Mouse (Mus musculus): ENCODE results near the gene Col24a1. TPM values are rescaled to one million over a fixed set of nuclear protein-coding genes. Genes with fewer than 3 reads are reported as not detected.

Col24a1 gene
- polyA plus RNA-seq, 1 experiment from 2014 or later = 5.7 TPM

GRCm38 (mm10) chr3:145478446-145478845 lies 186.2 kb downstream of the Col24a1 start:
- Histone ChIP-seq H3K4me3 (ENCODE audit: low read depth, low read length) (no peak overlapping the region), H3K9ac (replicated peaks; ENCODE audit: low read depth, low read length) (no peak overlapping the region), H3K4me1 (ENCODE audit: control insufficient read depth, insufficient read depth, low read length) (no peaks in the 10 kb centered on the region), H3K4me2 (replicated peaks; ENCODE audit: low read depth, low read length) (no peak overlapping the region), H3K36me3 (ENCODE audit: control insufficient read depth, insufficient read depth, low read length) (no peaks in the 10 kb centered on the region), H3K9me3 (ENCODE audit: control insufficient read depth, low read depth, low read length) (no peaks in the 10 kb centered on the region), H3K27me3 (ENCODE audit: control insufficient read depth, insufficient read depth, low read length) (no peaks in the 10 kb centered on the region), H3K27ac (ENCODE audit: low read length) (no peak overlapping the region)
- WGBS = 62% methylated on average over 5 of the region's 5 CpGs
- no peak for ATAC-seq (ENCODE audit: insufficient number of reproducible peaks, insufficient read depth, low FRiP score, low read depth)

- no peak for ATAC-seq (ENCODE audit: insufficient number of reproducible peaks, insufficient read depth, low FRiP score, low read depth)
- H3K27me3 ChIP-seq (ENCODE audit: control insufficient read depth, insufficient read depth, low read length) = no peaks in the 10 kb centered on the region
- H3K9me3 ChIP-seq (ENCODE audit: control insufficient read depth, low read depth, low read length) = no peaks in the 10 kb centered on the region
- H3K27ac ChIP-seq (ENCODE audit: low read length) = no peak overlapping the region
- 91% methylated on average over 1 of the region's 1 CpGs for WGBS
- no peak overlapping the region for H3K9ac ChIP-seq (replicated peaks; ENCODE audit: low read depth, low read length)
- no peaks in the 10 kb centered on the region for H3K4me1 ChIP-seq (ENCODE audit: control insufficient read depth, insufficient read depth, low read length)
- no peak overlapping the region for H3K4me3 ChIP-seq (ENCODE audit: low read depth, low read length)
- H3K36me3 ChIP-seq (ENCODE audit: control insufficient read depth, insufficient read depth, low read length) = no peaks in the 10 kb centered on the region
- no peak overlapping the region for H3K4me2 ChIP-seq (replicated peaks; ENCODE audit: low read depth, low read length)
These were observed 198.0 kb downstream of the Col24a1 start for GRCm38 (mm10) chr3:145490279-145490678.

DNA sequence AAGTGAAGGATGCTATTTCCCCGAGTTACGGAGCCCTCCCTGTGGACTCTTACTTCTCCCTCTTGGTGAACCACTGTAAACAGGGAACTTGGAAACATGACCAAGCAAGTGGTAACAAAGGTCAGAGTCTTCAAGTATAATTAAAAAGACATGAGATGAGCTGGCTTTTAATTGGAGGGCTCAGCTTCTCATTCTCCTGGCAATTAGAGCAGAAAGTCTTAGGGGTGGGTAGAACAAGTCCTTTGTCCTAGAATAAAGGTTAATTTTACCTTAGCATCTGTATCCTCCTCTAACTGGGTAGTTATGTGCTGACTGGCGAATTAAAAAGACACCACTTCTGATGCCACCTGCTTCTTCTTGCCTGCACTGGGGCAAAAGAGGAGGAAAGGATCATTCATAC lies 199.1 kb downstream of the Col24a1 start:
- Histone ChIP-seq H3K4me1 (ENCODE audit: control insufficient read depth, insufficient read depth, low read length) (no peaks in the 10 kb centered on the region), H3K36me3 (ENCODE audit: control insufficient read depth, insufficient read depth, low read length) (no peaks in the 10 kb centered on the region), H3K4me3 (ENCODE audit: low read depth, low read length) (no peak overlapping the region), H3K4me2 (replicated peaks; ENCODE audit: low read depth, low read length) (no peak overlapping the region), H3K27me3 (ENCODE audit: control insufficient read depth, insufficient read depth, low read length) (no peaks in the 10 kb centered on the region), H3K9me3 (ENCODE audit: control insufficient read depth, low read depth, low read length) (no peaks in the 10 kb centered on the region), H3K27ac (ENCODE audit: low read length) (no peak overlapping the region), H3K9ac (replicated peaks; ENCODE audit: low read depth, low read length) (no peak overlapping the region)
- ATAC-seq (ENCODE audit: insufficient number of reproducible peaks, insufficient read depth, low FRiP score, low read depth) = no peak
- WGBS = 67% methylated on average over 3 of the region's 3 CpGs

DNA sequence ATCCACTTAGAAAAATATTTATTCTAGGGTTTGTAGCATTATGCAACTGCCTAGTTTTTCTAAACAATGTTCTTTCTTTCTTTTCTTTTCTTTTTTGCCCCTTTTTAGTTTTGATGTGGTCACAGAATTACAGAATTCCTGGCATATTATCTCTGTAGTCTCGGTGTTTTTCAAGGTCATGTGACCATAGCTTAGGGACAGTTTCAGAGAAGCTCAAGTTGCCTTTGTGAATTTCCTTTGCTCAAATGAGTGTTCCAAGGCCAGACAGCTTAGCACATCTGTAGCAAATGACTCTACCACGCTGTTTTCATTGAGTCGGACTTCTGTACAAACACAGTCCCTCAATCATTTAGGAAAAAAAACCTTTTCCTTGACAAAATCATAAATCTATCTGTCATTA lies 205.9 kb downstream of the Col24a1 start:
- 60% methylated on average over 3 of the region's 3 CpGs for WGBS
- H3K27ac ChIP-seq (ENCODE audit: low read length) = no peak overlapping the region
- no peak overlapping the region for H3K4me2 ChIP-seq (replicated peaks; ENCODE audit: low read depth, low read length)
- H3K36me3 ChIP-seq (ENCODE audit: control insufficient read depth, insufficient read depth, low read length) = no peaks in the 10 kb centered on the region
- H3K4me1 ChIP-seq (ENCODE audit: control insufficient read depth, insufficient read depth, low read length) = no peaks in the 10 kb centered on the region
- no peaks in the 10 kb centered on the region for H3K9me3 ChIP-seq (ENCODE audit: control insufficient read depth, low read depth, low read length)
- no peak overlapping the region for H3K4me3 ChIP-seq (ENCODE audit: low read depth, low read length)
- ATAC-seq (ENCODE audit: insufficient number of reproducible peaks, insufficient read depth, low FRiP score, low read depth) = no peak
- H3K27me3 ChIP-seq (ENCODE audit: control insufficient read depth, insufficient read depth, low read length) = no peaks in the 10 kb centered on the region
- no peak overlapping the region for H3K9ac ChIP-seq (replicated peaks; ENCODE audit: low read depth, low read length)

DNA sequence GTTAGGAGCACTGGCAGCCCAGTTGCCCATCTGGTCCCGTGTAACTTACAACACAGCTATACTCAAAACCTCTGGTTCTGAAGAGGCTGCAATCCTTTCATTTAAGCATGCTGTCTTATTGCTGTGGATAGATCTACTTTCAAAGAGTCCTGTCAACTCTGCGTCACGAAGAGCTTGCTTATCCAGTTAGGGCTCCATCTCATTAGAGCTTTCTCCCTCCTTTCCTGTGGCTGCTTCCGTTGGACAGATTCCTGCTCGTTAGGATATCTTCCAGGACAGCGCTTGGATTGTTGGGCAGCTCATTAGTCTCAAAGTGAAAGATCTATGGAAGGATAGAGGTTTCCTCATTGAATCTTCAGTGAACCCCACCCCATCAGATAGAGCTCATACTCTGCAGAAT lies 206.6 kb downstream of the Col24a1 start:
- Histone ChIP-seq H3K27me3 (ENCODE audit: control insufficient read depth, insufficient read depth, low read length) (no peaks in the 10 kb centered on the region), H3K9ac (replicated peaks; ENCODE audit: low read depth, low read length) (no peak overlapping the region), H3K36me3 (ENCODE audit: control insufficient read depth, insufficient read depth, low read length) (no peaks in the 10 kb centered on the region), H3K9me3 (ENCODE audit: control insufficient read depth, low read depth, low read length) (no peaks in the 10 kb centered on the region), H3K27ac (ENCODE audit: low read length) (no peak overlapping the region), H3K4me1 (ENCODE audit: control insufficient read depth, insufficient read depth, low read length) (no peaks in the 10 kb centered on the region), H3K4me3 (ENCODE audit: low read depth, low read length) (no peak overlapping the region), H3K4me2 (replicated peaks; ENCODE audit: low read depth, low read length) (no peak overlapping the region)
- WGBS = 89% methylated on average over 6 of the region's 6 CpGs
- ATAC-seq (ENCODE audit: insufficient number of reproducible peaks, insufficient read depth, low FRiP score, low read depth) = no peak

GRCm38 (mm10) chr3:145504830-145505229 lies 212.6 kb downstream of the Col24a1 start:
- Histone ChIP-seq H3K4me1 (ENCODE audit: control insufficient read depth, insufficient read depth, low read length) (no peaks in the 10 kb centered on the region), H3K4me3 (ENCODE audit: low read depth, low read length) (no peak overlapping the region), H3K27ac (ENCODE audit: low read length) (no peak overlapping the region), H3K27me3 (ENCODE audit: control insufficient read depth, insufficient read depth, low read length) (no peaks in the 10 kb centered on the region), H3K4me2 (replicated peaks; ENCODE audit: low read depth, low read length) (no peak overlapping the region), H3K36me3 (ENCODE audit: control insufficient read depth, insufficient read depth, low read length) (no peaks in the 10 kb centered on the region), H3K9me3 (ENCODE audit: control insufficient read depth, low read depth, low read length) (no peaks in the 10 kb centered on the region), H3K9ac (replicated peaks; ENCODE audit: low read depth, low read length) (no peak overlapping the region)
- WGBS = 68% methylated on average over 2 of the region's 2 CpGs
- no peak for ATAC-seq (ENCODE audit: insufficient number of reproducible peaks, insufficient read depth, low FRiP score, low read depth)

DNA sequence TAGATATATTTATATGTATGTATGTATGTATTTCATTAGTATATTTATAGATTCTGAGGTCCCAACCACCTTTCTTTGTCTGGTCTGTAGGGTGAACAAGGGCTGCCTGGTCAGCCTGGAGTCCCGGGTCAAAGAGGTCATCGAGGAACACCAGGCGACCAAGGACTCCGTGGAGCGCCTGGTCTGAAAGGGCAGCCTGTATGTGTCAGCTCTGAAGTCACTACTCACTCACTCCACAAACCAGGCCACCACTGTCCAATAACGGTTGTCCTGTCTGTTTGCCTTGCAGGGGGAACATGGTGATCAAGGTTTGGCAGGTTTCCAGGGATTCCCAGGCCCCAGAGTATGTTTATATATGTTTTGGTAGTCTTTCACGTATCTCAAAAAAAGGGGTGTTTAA lies 216.3 kb downstream of the Col24a1 start:
- Histone ChIP-seq H3K27ac (ENCODE audit: low read length) (no peak overlapping the region), H3K4me3 (ENCODE audit: low read depth, low read length) (no peak overlapping the region), H3K9ac (replicated peaks; ENCODE audit: low read depth, low read length) (no peak overlapping the region), H3K27me3 (ENCODE audit: control insufficient read depth, insufficient read depth, low read length) (no peaks in the 10 kb centered on the region), H3K36me3 (ENCODE audit: control insufficient read depth, insufficient read depth, low read length) (no peaks in the 10 kb centered on the region), H3K4me2 (replicated peaks; ENCODE audit: low read depth, low read length) (no peak overlapping the region), H3K9me3 (ENCODE audit: control insufficient read depth, low read depth, low read length) (no peaks in the 10 kb centered on the region), H3K4me1 (ENCODE audit: control insufficient read depth, insufficient read depth, low read length) (no peaks in the 10 kb centered on the region)
- 69% methylated on average over 7 of the region's 7 CpGs for WGBS
- no peak for ATAC-seq (ENCODE audit: insufficient number of reproducible peaks, insufficient read depth, low FRiP score, low read depth)

- no peak overlapping the region for H3K9ac ChIP-seq (replicated peaks; ENCODE audit: low read depth, low read length)
- H3K27ac ChIP-seq (ENCODE audit: low read length) = no peak overlapping the region
- no peak overlapping the region for H3K4me2 ChIP-seq (replicated peaks; ENCODE audit: low read depth, low read length)
- H3K4me3 ChIP-seq (ENCODE audit: low read depth, low read length) = no peak overlapping the region
- H3K9me3 ChIP-seq (ENCODE audit: control insufficient read depth, low read depth, low read length) = no peaks in the 10 kb centered on the region
- 86% methylated on average over 5 of the region's 5 CpGs for WGBS
- no peak for ATAC-seq (ENCODE audit: insufficient number of reproducible peaks, insufficient read depth, low FRiP score, low read depth)
- H3K36me3 ChIP-seq (ENCODE audit: control insufficient read depth, insufficient read depth, low read length) = no peaks in the 10 kb centered on the region
- no peaks in the 10 kb centered on the region for H3K27me3 ChIP-seq (ENCODE audit: control insufficient read depth, insufficient read depth, low read length)
- H3K4me1 ChIP-seq (ENCODE audit: control insufficient read depth, insufficient read depth, low read length) = no peaks in the 10 kb centered on the region
These were observed 221.9 kb downstream of the Col24a1 start for GRCm38 (mm10) chr3:145514197-145514596.

DNA sequence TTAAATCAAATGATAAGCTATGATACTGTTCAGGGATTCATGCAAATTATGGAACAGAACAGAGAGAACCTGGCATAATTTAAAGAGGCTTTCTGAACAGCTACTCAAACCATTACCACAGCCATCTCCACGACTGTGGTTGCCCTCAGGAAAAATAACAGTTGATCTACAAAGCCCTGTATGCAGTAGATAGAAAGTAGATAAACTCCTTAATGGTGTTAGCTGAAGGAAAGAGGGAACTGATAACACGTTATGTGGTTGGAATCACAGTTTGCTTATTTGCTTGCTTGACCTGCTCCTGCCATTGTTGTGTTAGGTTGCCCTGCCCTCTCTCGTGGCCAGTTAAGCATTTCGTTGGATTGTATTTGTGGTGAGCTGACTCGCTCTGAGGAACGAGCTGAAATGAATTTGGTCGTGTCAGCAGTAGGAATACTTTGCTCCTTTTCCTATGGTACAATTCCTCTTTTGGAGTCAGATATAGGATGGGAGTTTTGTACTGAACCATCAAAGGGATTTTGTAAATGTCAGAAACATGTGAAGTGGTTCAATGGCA lies 229.3 kb downstream of the Col24a1 start:
- Histone ChIP-seq H3K4me3 (ENCODE audit: low read depth, low read length) (no peak overlapping the region), H3K9ac (replicated peaks; ENCODE audit: low read depth, low read length) (no peak overlapping the region), H3K9me3 (ENCODE audit: control insufficient read depth, low read depth, low read length) (0 out of 2 replicates have a peak, but pooled peaks cover 2% of the 10 kb centered on the region), H3K4me2 (replicated peaks; ENCODE audit: low read depth, low read length) (no peak overlapping the region), H3K4me1 (ENCODE audit: control insufficient read depth, insufficient read depth, low read length) (no peaks in the 10 kb centered on the region), H3K27ac (ENCODE audit: low read length) (no peak overlapping the region), H3K36me3 (ENCODE audit: control insufficient read depth, insufficient read depth, low read length) (no peaks in the 10 kb centered on the region), H3K27me3 (ENCODE audit: control insufficient read depth, insufficient read depth, low read length) (no peaks in the 10 kb centered on the region)
- 39% methylated on average over 7 of the region's 7 CpGs for WGBS
- no peak for ATAC-seq (ENCODE audit: insufficient number of reproducible peaks, insufficient read depth, low FRiP score, low read depth)
